Comparison of ENCODE assay signal across 18 mouse cellular contexts in genomic region chr2:131499290-131499845, GRCm38 (mm10). TPM values are rescaled to one million over a fixed set of nuclear protein-coding genes. Genes with fewer than 3 reads are reported as not detected.
A peak's percentile ranks its signal among the peaks of the same experiment; 100 is the strongest.
DNase-seq lines count a peak whose midpoint lies in the region; ATAC-seq and TF ChIP-seq lines count a peak whose summit lies in the region.
"Had no signal": no experiment of that assay in that cellular context is flagged by ENCODE, and none has a peak within 500 bp of the region (broad histone marks: within the 10 kb centered on the region; RNA-seq: fewer than 3 reads in every experiment).

No protein-coding gene starts in this region.

- H3K27ac ChIP-seq in heart, embryonic 10.5 days: no peak overlapping the region
- peak overlapping the region; percentile 72 for H3K27ac ChIP-seq in layer of hippocampus, adult 2 months
- H3K27ac ChIP-seq in stomach, embryonic 16.5 days (ENCODE audit: low read length): no peak overlapping the region
- no peak overlapping the region for H3K27ac ChIP-seq in stomach, postnatal 0 days (replicated peaks)
- no peak overlapping the region for H3K27ac ChIP-seq in midbrain, embryonic 15.5 days
- H3K27ac ChIP-seq: embryonic facial prominence, embryonic 13.5 days; midbrain, embryonic 12.5 days; neural tube, embryonic 12.5 days had no signal

- no peak for TF ChIP-seq CTCF in layer of hippocampus, adult 2 months (conservative IDR thresholded peaks at IDR 0.05)
- no peak for TF ChIP-seq CTCF in stomach, postnatal 0 days (IDR thresholded peaks at IDR 0.05; ENCODE audit: low read depth)

- WGBS in heart, embryonic 10.5 days: 63% methylated on average over 5 of the region's 5 CpGs
- WGBS in stomach, embryonic 16.5 days: 65% methylated on average over 5 of the region's 5 CpGs
- WGBS in stomach, postnatal 0 days: 67% methylated on average over 5 of the region's 5 CpGs
- 70% methylated on average over 5 of the region's 5 CpGs for whole genome bisulfite sequencing in midbrain, embryonic 15.5 days

- no peak for TF ChIP-seq EP300 in stomach, postnatal 0 days (optimal IDR thresholded peaks at IDR 0.05)

- H3K9me3 ChIP-seq in heart, embryonic 10.5 days: no peaks in the 10 kb centered on the region
- no peaks in the 10 kb centered on the region for H3K9me3 ChIP-seq in stomach, embryonic 16.5 days (replicated peaks; ENCODE audit: control insufficient read depth, low read length)
- H3K9me3 ChIP-seq in stomach, postnatal 0 days (ENCODE audit: control insufficient read depth, low read length): no peaks in the 10 kb centered on the region
- H3K9me3 ChIP-seq in midbrain, embryonic 15.5 days: no peaks in the 10 kb centered on the region
- H3K9me3 ChIP-seq: embryonic facial prominence, embryonic 13.5 days; midbrain, embryonic 12.5 days; neural tube, embryonic 12.5 days had no signal

- no peaks in the 10 kb centered on the region for H3K27me3 ChIP-seq in heart, embryonic 10.5 days (ENCODE audit: insufficient read depth, poor library complexity, severe bottlenecking)
- no peaks in the 10 kb centered on the region for H3K27me3 ChIP-seq in stomach, embryonic 16.5 days (ENCODE audit: control insufficient read depth, insufficient read depth, low read length)
- no peaks in the 10 kb centered on the region for H3K27me3 ChIP-seq in stomach, postnatal 0 days (ENCODE audit: control insufficient read depth, insufficient read depth, low read length)
- no peaks in the 10 kb centered on the region for H3K27me3 ChIP-seq in midbrain, embryonic 15.5 days (replicated peaks)
- H3K27me3 ChIP-seq: embryonic facial prominence, embryonic 13.5 days; midbrain, embryonic 12.5 days; neural tube, embryonic 12.5 days had no signal

- no peak overlapping the region for H3K4me3 ChIP-seq in heart, embryonic 10.5 days
- H3K4me3 ChIP-seq in layer of hippocampus, adult 2 months: no peak overlapping the region
- H3K4me3 ChIP-seq in stomach, embryonic 16.5 days (replicated peaks; ENCODE audit: low read length): no peak overlapping the region
- H3K4me3 ChIP-seq in stomach, postnatal 0 days (ENCODE audit: low read depth, low read length): no peak overlapping the region
- no peak overlapping the region for H3K4me3 ChIP-seq in midbrain, embryonic 15.5 days
- H3K4me3 ChIP-seq: embryonic facial prominence, embryonic 13.5 days; midbrain, embryonic 12.5 days; neural tube, embryonic 12.5 days had no signal

- ATAC-seq in stomach, embryonic 16.5 days (ENCODE audit: insufficient read depth, low FRiP score): 0 out of 2 replicates have a peak, but pooled peaks have one; percentile 12
- ATAC-seq in stomach, postnatal 0 days (ENCODE audit: low FRiP score, low TSS enrichment): no peak
- ATAC-seq in midbrain, embryonic 15.5 days (replicated peaks): 0 out of 2 replicates have a peak, but pooled peaks have one; percentile 8
- ATAC-seq: inflammation-experienced regulatory T-cells, adult 6 months; lung, postnatal 0 days had no signal

- no peak overlapping the region for H3K9ac ChIP-seq in stomach, embryonic 16.5 days (ENCODE audit: low read length)
- no peak overlapping the region for H3K9ac ChIP-seq in stomach, postnatal 0 days (ENCODE audit: low read length)
- no peak overlapping the region for H3K9ac ChIP-seq in midbrain, embryonic 15.5 days
- H3K9ac ChIP-seq: embryonic facial prominence, embryonic 13.5 days; midbrain, embryonic 12.5 days; neural tube, embryonic 12.5 days had no signal

- peaks cover 45% of the 10 kb centered on the region for H3K4me1 ChIP-seq in heart, embryonic 10.5 days
- H3K4me1 ChIP-seq in stomach, embryonic 16.5 days (ENCODE audit: control insufficient read depth, insufficient read depth, low read length): peaks cover 24% of the 10 kb centered on the region; the same call in 1 of the 2 replicates
- H3K4me1 ChIP-seq in stomach, postnatal 0 days (replicated peaks; ENCODE audit: control insufficient read depth, insufficient read depth): no peaks in the 10 kb centered on the region
- peaks cover 29% of the 10 kb centered on the region for H3K4me1 ChIP-seq in midbrain, embryonic 15.5 days

- H3K4me2 ChIP-seq in stomach, embryonic 16.5 days (ENCODE audit: low read depth, low read length): no peak overlapping the region
- H3K4me2 ChIP-seq in stomach, postnatal 0 days (replicated peaks; ENCODE audit: low read depth): no peak overlapping the region
- H3K4me2 ChIP-seq in midbrain, embryonic 15.5 days: no peak overlapping the region
- H3K4me2 ChIP-seq: embryonic facial prominence, embryonic 13.5 days; midbrain, embryonic 12.5 days; neural tube, embryonic 12.5 days had no signal

- peak; percentile 32 to 72 for DNase-seq in heart, adult 18-20 months
- no peak for DNase-seq in heart, embryonic 10.5 days (ENCODE audit: low spot score)
- DNase-seq in layer of hippocampus, adult 2 months (ENCODE audit: low spot score in 2 of 2): no peak
- DNase-seq in layer of hippocampus, postnatal 14 days (ENCODE audit: low spot score in 2 of 2): no peak
- DNase-seq in stomach, postnatal 0 days (ENCODE audit: low spot score): no peak
- no peak for DNase-seq in cerebellum, adult 11-12 months
- DNase-seq: adrenal gland, adult 2 months; B cell, adult 2 months; cerebellum, adult 18-20 months; kidney, postnatal 4 days; layer of hippocampus, postnatal 36 days had no signal

- no peaks in the 10 kb centered on the region for H3K36me3 ChIP-seq in heart, embryonic 10.5 days
- no peaks in the 10 kb centered on the region for H3K36me3 ChIP-seq in stomach, embryonic 16.5 days (ENCODE audit: control insufficient read depth, insufficient read depth, low read length)
- H3K36me3 ChIP-seq in stomach, postnatal 0 days (ENCODE audit: control insufficient read depth, insufficient read depth, low read length): no peaks in the 10 kb centered on the region
- H3K36me3 ChIP-seq in midbrain, embryonic 15.5 days (replicated peaks): no peaks in the 10 kb centered on the region
- H3K36me3 ChIP-seq: embryonic facial prominence, embryonic 13.5 days; midbrain, embryonic 12.5 days; neural tube, embryonic 12.5 days had no signal

RNA-seq across cellular contexts. Expression of gene Smox, which starts 8.1 kb away (rescaled TPM):
- 10 to 100 TPM; 19.4 to 23.3 TPM for total RNA-seq in heart, adult 18-20 months (2021)
- 26.1 and 28.0 TPM in 2 replicates for polyA plus RNA-seq in heart, embryonic 10.5 days (2016; fragmentation: Nextera tagmentation; extraction: Ambion mirVana)
- total RNA-seq in layer of hippocampus, adult 2 months (2021): 10 to 100 TPM; 84.5 to 85.8 TPM
- 10 to 100 TPM; 82.6 to 94.8 TPM for total RNA-seq in layer of hippocampus, postnatal 14 days (2021)
- polyA plus RNA-seq in stomach, embryonic 16.5 days (2015; fragmentation: Nextera tagmentation; extraction: Ambion mirVana): 35.7 and 38.6 TPM in 2 replicates
- polyA plus RNA-seq in stomach, postnatal 0 days (2015; fragmentation: Nextera tagmentation; extraction: Ambion mirVana): 19.1 and 21.4 TPM in 2 replicates
- 49.0 and 50.7 TPM in 2 replicates for polyA plus RNA-seq in midbrain, embryonic 15.5 days (2015; fragmentation: Nextera tagmentation; extraction: Ambion mirVana)

Comparison
In these comparisons a context has a peak if more than half of its experiments do, and no peak if none do; other contexts are left out.
1. DNase-seq: peak in heart, adult 18-20 months (2 of 2); none in heart, embryonic 10.5 days (single experiment), layer of hippocampus, adult 2 months (0 of 2), layer of hippocampus, postnatal 14 days (0 of 2), stomach, postnatal 0 days (single experiment) and cerebellum, adult 11-12 months (single experiment).